Comparison of ENCODE assay signal across 8 mouse cellular contexts in genomic region chr16:42305934-42306701, GRCm38 (mm10). TPM values are rescaled to one million over a fixed set of nuclear protein-coding genes. Genes with fewer than 3 reads are reported as not detected.
DNase-seq lines count a peak whose midpoint lies in the region; ATAC-seq and TF ChIP-seq lines count a peak whose summit lies in the region.

No protein-coding gene starts in this region.

- 12% methylated on average over 14 of the region's 14 CpGs for WGBS in cerebellum, adult 2 months
- 4% methylated on average over 14 of the region's 14 CpGs for WGBS in forebrain, embryonic 16.5 days
- WGBS in intestine, embryonic 14.5 days: 3% methylated on average over 14 of the region's 14 CpGs
- WGBS in midbrain, embryonic 13.5 days: 2% methylated on average over 14 of the region's 14 CpGs

- peak; percentile 48 for DNase-seq in cerebellum, adult 2 months
- no peak for DNase-seq in cerebellum, adult 11 months
- DNase-seq in R1 (ENCODE audit: low read depth, low spot score): peak; percentile 100
- peak; percentile 82 for DNase-seq in intestine, embryonic 14.5 days (ENCODE audit: low spot score)
- no peak for DNase-seq in right cerebral cortex, postnatal 10 days (ENCODE audit: low spot score in 2 of 2)
- no peak for DNase-seq in left cerebral cortex, postnatal 36 days (ENCODE audit: low spot score in 2 of 2)

- H3K9me3 ChIP-seq in forebrain, embryonic 16.5 days (ENCODE audit: control insufficient read depth, low read length): no peaks in the 10 kb centered on the region
- no peaks in the 10 kb centered on the region for H3K9me3 ChIP-seq in intestine, embryonic 14.5 days (ENCODE audit: control insufficient read depth, low read length)
- no peaks in the 10 kb centered on the region for H3K9me3 ChIP-seq in midbrain, embryonic 13.5 days

- H3K27me3 ChIP-seq in cerebellum, adult 2 months (ENCODE audit: control insufficient read depth, insufficient read depth, low read length): no peaks in the 10 kb centered on the region
- no peaks in the 10 kb centered on the region for H3K27me3 ChIP-seq in forebrain, embryonic 16.5 days (replicated peaks; ENCODE audit: control insufficient read depth, insufficient read depth, low read length)
- no peaks in the 10 kb centered on the region for H3K27me3 ChIP-seq in intestine, embryonic 14.5 days (replicated peaks; ENCODE audit: control insufficient read depth, insufficient read depth, low read length)
- H3K27me3 ChIP-seq in midbrain, embryonic 13.5 days: no peaks in the 10 kb centered on the region

- H3K9ac ChIP-seq in forebrain, embryonic 16.5 days (replicated peaks; ENCODE audit: low read depth, low read length): peak overlapping the region; percentile 44
- peak overlapping the region; percentile 38; the same call in 1 of the 2 replicates for H3K9ac ChIP-seq in intestine, embryonic 14.5 days (ENCODE audit: low read length)
- peak overlapping the region; percentile 24 for H3K9ac ChIP-seq in midbrain, embryonic 13.5 days (replicated peaks)

- no peaks in the 10 kb centered on the region for H3K36me3 ChIP-seq in forebrain, embryonic 16.5 days (ENCODE audit: control insufficient read depth, insufficient read depth)
- no peaks in the 10 kb centered on the region for H3K36me3 ChIP-seq in intestine, embryonic 14.5 days (ENCODE audit: control insufficient read depth, insufficient read depth, low read length)
- no peaks in the 10 kb centered on the region for H3K36me3 ChIP-seq in midbrain, embryonic 13.5 days

- no peak for TF ChIP-seq CTCF in cerebellum, adult 2 months (IDR thresholded peaks at IDR 0.05; ENCODE audit: borderline replicate concordance, insufficient read depth, low read depth, low read length)

- intact Hi-C loops in left cerebral cortex, postnatal 36 days (cut with DNase I): no loop called here

- H3K27ac ChIP-seq in cerebellum, adult 2 months (ENCODE audit: insufficient read depth, low read length): peak overlapping the region; percentile 78
- peak overlapping the region; percentile 60 for H3K27ac ChIP-seq in forebrain, embryonic 16.5 days (ENCODE audit: low read length)
- H3K27ac ChIP-seq in intestine, embryonic 14.5 days (ENCODE audit: low read depth): peak overlapping the region; percentile 62; the same call in 1 of the 2 replicates
- peak overlapping the region; percentile 77 for H3K27ac ChIP-seq in midbrain, embryonic 13.5 days

- peak overlapping the region; percentile 57 for H3K4me2 ChIP-seq in forebrain, embryonic 16.5 days (ENCODE audit: low read length)
- H3K4me2 ChIP-seq in intestine, embryonic 14.5 days (ENCODE audit: low read length): peak overlapping the region; percentile 52
- H3K4me2 ChIP-seq in midbrain, embryonic 13.5 days (replicated peaks): peak overlapping the region; percentile 49

- ATAC-seq in forebrain, embryonic 16.5 days: peak; percentile 88
- ATAC-seq in intestine, embryonic 14.5 days (replicated peaks; ENCODE audit: low FRiP score, low TSS enrichment, low read depth): peak; percentile 87
- ATAC-seq in midbrain, embryonic 13.5 days: peak; percentile 89

- H3K4me1 ChIP-seq in cerebellum, adult 2 months (ENCODE audit: control insufficient read depth, insufficient read depth, low read length): peaks cover 30% of the 10 kb centered on the region
- H3K4me1 ChIP-seq in forebrain, embryonic 16.5 days (replicated peaks; ENCODE audit: control insufficient read depth, insufficient read depth, low read length): peaks cover 38% of the 10 kb centered on the region
- peaks cover 6% of the 10 kb centered on the region; the same call in 1 of the 2 replicates for H3K4me1 ChIP-seq in intestine, embryonic 14.5 days (replicated peaks; ENCODE audit: control insufficient read depth, insufficient read depth, low read length)
- peaks cover 65% of the 10 kb centered on the region for H3K4me1 ChIP-seq in midbrain, embryonic 13.5 days (replicated peaks)

- peak overlapping the region; percentile 38 for H3K4me3 ChIP-seq in cerebellum, adult 2 months (replicated peaks; ENCODE audit: insufficient read depth, low read depth, low read length)
- H3K4me3 ChIP-seq in forebrain, embryonic 16.5 days (replicated peaks; ENCODE audit: low read length): peak overlapping the region; percentile 33
- H3K4me3 ChIP-seq in intestine, embryonic 14.5 days (ENCODE audit: low read depth, low read length): peak overlapping the region; percentile 31
- peak overlapping the region; percentile 25 for H3K4me3 ChIP-seq in midbrain, embryonic 13.5 days (replicated peaks)

- TF ChIP-seq POLR2A in cerebellum, adult 2 months (IDR thresholded peaks at IDR 0.05; ENCODE audit: borderline replicate concordance, insufficient read depth, low read length): no peak

RNA-seq across cellular contexts. Expression of gene Gap43, which starts 34.3 kb away (rescaled TPM):
- polyA plus RNA-seq in cerebellum, adult 2 months (2012; rRNA removed): 330 and 332 TPM in 2 replicates
- 719 and 966 TPM in 2 replicates for polyA plus RNA-seq in forebrain, embryonic 16.5 days (2015; fragmentation: Nextera tagmentation; extraction: Ambion mirVana)
- 104 and 111 TPM in 2 replicates for polyA plus RNA-seq in intestine, embryonic 14.5 days (2014; fragmentation: Nextera tagmentation; extraction: Ambion mirVana)
- 875 and 991 TPM in 2 replicates for polyA plus RNA-seq in midbrain, embryonic 13.5 days (2015; fragmentation: Nextera tagmentation; extraction: Ambion mirVana)
- total RNA-seq in left cerebral cortex, postnatal 36 days (2021): 100 to 1,000 TPM; 323 to 332 TPM

Comparison
In these comparisons a context has a peak if more than half of its experiments do, and no peak if none do; other contexts are left out.
1. DNase-seq: peak in cerebellum, adult 2 months (2 of 2), R1 (single experiment) and intestine, embryonic 14.5 days (single experiment); none in cerebellum, adult 11 months (single experiment), right cerebral cortex, postnatal 10 days (0 of 2) and left cerebral cortex, postnatal 36 days (0 of 2).
2. Peak in every context shown above with its lines, with median percentiles within 50 percentile points of each other: H3K27ac ChIP-seq, H3K4me3 ChIP-seq, ATAC-seq, H3K4me2 ChIP-seq and H3K9ac ChIP-seq.